Mouse (Mus musculus) spleen, postnatal 10 days (tissue): ENCODE results near the gene Cers6.

Experiments used
- DNase-seq, 2 experiments: peaks; one replicate each; pipeline ENCODE4 v3.0.0; 2021 to 2022; ENCODE audit warnings: low spot score in 2 of 2

Cers6 gene

GRCm38 (mm10) chr2:68916299-68916698, 55.1 kb downstream of the Cers6 start:
- no peak for DNase-seq

- DNase-seq, result no peak
Measured at GRCm38 (mm10) chr2:68917010-68917409, 55.8 kb downstream of the Cers6 start.

- DNase-seq, result no peak
Measured at GRCm38 (mm10) chr2:68917524-68917923, 56.3 kb downstream of the Cers6 start.

GRCm38 (mm10) chr2:68924344-68924743, 63.1 kb downstream of the Cers6 start:
- no peak for DNase-seq

- DNase-seq, result no peak
Measured at GRCm38 (mm10) chr2:68925542-68925941, 64.3 kb downstream of the Cers6 start.

- DNase-seq, result no peak
Measured at GRCm38 (mm10) chr2:68926913-68927790, 65.9 kb downstream of the Cers6 start.

- no peak for DNase-seq
Measured at GRCm38 (mm10) chr2:68932240-68932639, 71.0 kb downstream of the Cers6 start.

- no peak for DNase-seq
Measured at GRCm38 (mm10) chr2:68932656-68933055, 71.4 kb downstream of the Cers6 start.

GRCm38 (mm10) chr2:68934651-68935050, 73.4 kb downstream of the Cers6 start:
- DNase-seq, result no peak

GRCm38 (mm10) chr2:68935721-68936294, 74.6 kb downstream of the Cers6 start:
- no peak for DNase-seq

GRCm38 (mm10) chr2:68936773-68937172, 75.5 kb downstream of the Cers6 start:
- no peak for DNase-seq

GRCm38 (mm10) chr2:68937833-68938232, 76.6 kb downstream of the Cers6 start:
- no peak for DNase-seq

GRCm38 (mm10) chr2:68944898-68945297, 83.7 kb downstream of the Cers6 start:
- DNase-seq, result no peak

- no peak for DNase-seq
Measured at GRCm38 (mm10) chr2:68945976-68946375, 84.7 kb downstream of the Cers6 start.

GRCm38 (mm10) chr2:68946819-68947218, 85.6 kb downstream of the Cers6 start:
- no peak for DNase-seq

GRCm38 (mm10) chr2:68949137-68949536, 87.9 kb downstream of the Cers6 start:
- DNase-seq, result no peak

- DNase-seq, result no peak
Measured at GRCm38 (mm10) chr2:68949728-68950127, 88.5 kb downstream of the Cers6 start.

- DNase-seq, result no peak
Measured at GRCm38 (mm10) chr2:68951706-68952105, 90.5 kb downstream of the Cers6 start.

GRCm38 (mm10) chr2:68953688-68954087, 92.4 kb downstream of the Cers6 start:
- no peak for DNase-seq

GRCm38 (mm10) chr2:68955496-68955895, 94.3 kb downstream of the Cers6 start:
- DNase-seq, result no peak

GRCm38 (mm10) chr2:68956146-68956545, 94.9 kb downstream of the Cers6 start:
- DNase-seq, result no peak

- no peak for DNase-seq
Measured at GRCm38 (mm10) chr2:68957831-68958230, 96.6 kb downstream of the Cers6 start.

- no peak for DNase-seq
Measured at GRCm38 (mm10) chr2:68959573-68959972, 98.3 kb downstream of the Cers6 start.
